Mouse (Mus musculus): ENCODE data around the gene Vps53.
"Not testable (repeated sequence)": the region's sequence is repeated elsewhere in the genome, so short reads cannot be mapped to it uniquely, and the experiment has no call there.

Gene Vps53

DNA sequence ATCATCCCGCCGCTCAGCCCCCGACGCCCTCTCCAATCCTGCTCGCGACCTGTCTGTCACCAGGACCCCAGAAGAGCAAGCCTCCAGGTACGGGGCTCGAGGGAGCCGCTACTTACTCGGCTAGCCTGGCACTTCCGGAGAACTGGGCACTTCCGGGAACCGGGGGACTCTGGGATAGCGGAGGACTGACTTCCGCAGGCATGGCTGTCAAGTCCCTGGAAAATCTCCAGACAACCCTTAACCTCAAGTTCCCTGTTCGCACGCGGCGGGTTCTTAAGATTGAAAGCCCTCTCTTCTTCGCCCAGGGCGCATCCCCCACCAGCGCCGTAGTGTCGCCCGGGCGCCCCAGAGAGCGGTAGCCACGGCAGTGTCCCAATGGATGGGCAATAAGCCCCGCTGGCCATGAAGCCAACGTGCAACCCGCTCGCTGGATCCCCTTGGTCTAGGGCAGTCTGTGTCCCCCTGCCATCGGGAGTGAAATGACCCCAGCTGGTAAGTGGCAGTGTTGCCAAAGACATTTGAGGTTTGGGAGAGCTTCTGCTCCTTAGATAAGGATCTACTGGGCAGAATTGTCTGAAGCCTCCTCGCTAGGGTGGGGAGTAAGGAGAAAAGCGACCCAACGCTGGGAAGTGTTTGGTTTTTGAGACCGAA, at the start of gene Vps53, which contains the start of gene Fam57a:
TSS of gene Vps53 (minus strand) at position 153 of the 651 bp plus-strand sequence.
TSS of gene Fam57a (plus strand) at position 177 of the 651 bp plus-strand sequence.
- CTCF ChIA-PET = no interaction called here

DNA sequence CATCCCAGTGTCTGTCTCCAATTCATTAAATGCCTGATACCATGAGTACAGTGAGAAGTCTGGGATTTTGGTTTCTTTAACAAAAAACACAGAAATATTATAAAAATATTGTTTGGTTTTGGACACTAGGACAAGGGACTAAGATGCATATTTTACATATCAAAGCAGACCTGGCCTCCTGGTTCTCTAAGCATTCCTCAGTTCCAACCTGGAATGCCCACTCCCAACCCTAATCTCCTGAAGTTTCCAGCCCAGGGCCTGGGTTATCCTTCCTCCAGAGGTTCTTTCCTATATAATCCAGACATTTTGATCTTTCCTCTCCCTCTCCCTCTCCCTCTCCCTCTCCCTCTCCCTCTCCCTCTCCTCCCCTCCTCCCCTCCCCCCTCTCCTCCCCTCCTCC, 45.6 kb upstream of the Vps53 start:
- CTCF ChIA-PET = no interaction called here

DNA sequence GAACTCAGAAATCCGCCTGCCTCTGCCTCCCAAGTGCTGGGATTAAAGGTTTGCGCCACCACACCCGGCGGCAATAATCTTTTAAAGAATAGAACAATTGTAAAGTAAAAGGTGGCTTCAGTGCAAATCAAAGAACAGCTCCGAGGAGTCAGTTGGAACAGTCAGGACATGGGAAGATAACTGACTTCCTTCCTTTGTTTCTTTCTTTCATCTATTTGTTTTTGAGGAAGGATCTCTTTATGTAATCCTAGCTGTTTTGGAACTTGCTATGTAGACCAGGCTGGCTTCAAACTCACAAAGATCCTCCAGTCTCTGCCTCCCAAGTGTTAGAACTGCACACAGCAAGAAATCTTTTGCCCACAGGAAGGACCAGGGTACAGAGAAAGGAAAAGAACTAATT, 45.2 kb upstream of the Vps53 start:
- CTCF ChIA-PET = no interaction called here

DNA sequence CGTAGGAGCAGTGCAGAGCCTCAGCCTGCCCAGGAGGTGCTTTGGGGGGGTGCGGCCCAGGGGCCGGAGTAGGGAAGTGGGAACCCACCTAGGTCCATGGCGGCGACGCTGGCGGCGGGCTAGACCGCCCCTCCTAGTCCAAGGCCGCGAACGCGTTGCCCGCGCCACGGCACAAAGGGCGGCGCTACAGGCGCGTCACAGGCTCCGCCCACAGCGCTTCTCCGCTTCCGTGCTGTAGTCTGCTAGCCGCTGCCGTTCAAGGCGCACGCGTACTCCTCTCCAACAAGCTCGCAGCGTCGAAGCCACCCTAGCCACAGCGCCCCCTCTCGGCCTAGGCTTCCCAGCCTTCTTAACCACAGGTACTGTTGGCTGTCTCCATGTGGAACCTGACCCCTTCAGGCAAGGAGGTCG, 37.9 kb upstream of the Vps53 start, which contains the start of the genes Dbil5 and Gemin4:
TSS of gene Dbil5 (plus strand) at position 219 of the 411 bp plus-strand sequence.
TSS of gene Gemin4 (minus strand) at position 275 of the 411 bp plus-strand sequence.
- CTCF ChIA-PET = interaction anchor here (0.6 kb wide), 1 partner anchor 913 kb away, joined by 4 read pairs; no protein-coding TSS in a partner anchor

DNA sequence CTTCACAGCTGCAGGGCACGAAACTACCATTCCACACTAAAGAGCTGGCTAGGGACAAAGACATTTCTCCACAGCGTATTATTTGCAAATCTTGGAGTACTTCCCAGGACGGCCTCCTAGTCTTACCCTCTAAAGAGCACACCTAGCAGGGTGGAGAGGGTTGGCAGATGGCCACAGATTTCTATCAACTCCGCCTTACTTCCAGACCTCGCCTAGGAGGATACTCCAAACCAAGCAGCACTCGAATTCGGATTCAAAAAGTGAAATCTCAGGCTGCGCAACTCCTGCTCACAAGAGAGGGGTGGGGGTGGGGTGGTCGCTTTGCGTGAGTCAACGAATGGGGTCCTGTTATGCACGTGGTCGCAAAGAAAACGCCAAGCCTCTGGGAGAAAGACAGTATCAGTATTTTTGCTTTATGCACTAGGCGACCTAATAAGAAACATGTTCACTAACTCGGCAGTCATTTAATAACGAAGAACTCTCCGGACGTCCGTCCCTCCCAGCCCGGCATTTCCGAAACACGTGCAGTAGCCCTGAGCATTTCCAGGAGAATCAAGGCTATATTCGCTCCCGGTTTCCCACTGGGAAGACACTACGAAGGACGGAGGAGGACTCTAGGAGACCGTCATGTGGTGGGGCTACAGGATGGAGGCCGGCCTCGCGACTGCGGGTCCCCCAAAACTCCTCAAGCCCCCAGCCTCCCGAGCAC, 37.4 kb upstream of the Vps53 start:
- CTCF ChIA-PET = interaction anchor here (0.7 kb wide), 1 partner anchor 20 kb away, joined by 3 read pairs; no protein-coding TSS in a partner anchor

DNA sequence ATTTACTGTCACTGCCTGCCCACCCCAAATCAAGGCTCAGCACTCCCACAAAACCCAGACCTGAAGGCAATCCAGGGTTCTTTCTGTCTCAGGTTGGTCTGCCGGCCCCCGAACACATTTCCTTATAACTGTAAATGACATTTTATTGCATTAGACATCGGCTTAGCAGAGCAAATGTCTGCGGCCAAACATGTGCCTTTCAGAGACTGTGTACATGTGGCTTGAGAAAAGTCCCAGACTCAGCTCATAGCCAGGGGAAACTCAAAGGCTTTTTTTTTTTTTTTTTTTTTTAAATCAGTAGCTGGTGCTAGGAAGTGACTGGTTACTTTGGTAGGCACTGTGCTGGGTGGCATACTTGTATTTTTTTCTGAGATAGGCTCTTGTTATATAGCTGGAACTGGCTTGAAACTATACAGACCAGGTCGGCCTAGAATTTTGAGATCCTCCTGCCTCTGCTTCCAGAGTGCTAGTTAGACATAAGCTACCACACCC, 36.6 kb upstream of the Vps53 start:
- CTCF ChIA-PET = interaction anchor here (0.7 kb wide), 1 partner anchor 19 kb away, joined by 3 read pairs; no protein-coding TSS in a partner anchor

DNA sequence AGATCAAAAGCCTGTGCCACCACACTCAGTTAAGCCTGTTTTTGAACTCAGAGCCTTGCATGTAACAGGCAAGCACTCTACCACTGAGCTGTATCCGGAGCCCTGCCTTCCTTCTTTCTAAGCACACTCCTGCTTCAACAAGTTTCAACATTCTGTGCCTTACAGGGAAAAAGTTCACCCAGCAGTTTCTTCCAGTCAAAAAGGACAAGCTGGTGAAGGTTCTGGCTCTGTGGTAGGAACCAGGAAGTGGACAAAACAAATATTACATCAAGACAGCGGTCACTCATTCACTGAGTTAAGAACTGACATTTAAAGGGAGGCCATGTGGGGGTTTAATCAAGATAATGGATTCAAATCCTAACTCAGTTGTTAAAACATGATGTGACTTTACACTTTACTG, 35.6 kb upstream of the Vps53 start:
- CTCF ChIA-PET = no interaction called here

DNA sequence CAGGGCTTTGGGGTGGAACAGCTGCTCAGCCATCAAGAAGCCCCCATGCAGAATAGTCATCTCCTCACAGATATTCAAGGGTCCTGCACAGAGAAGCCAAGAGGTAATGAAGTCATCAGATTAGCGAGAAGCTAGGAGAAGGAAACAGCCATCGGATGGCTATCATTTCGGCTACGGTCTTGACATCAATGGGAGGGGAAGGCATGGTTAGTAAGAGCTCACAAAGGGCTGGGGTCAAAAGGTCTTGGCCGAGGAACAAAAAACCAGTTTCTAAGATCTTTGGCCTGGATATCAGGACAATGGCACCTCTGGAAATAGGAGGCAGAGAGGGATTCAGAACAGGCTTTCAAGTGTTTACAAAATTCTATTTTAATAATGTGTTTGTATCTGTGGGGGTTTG, 34.4 kb upstream of the Vps53 start:
- CTCF ChIA-PET = interaction anchor here (0.6 kb wide), 1 partner anchor 27 kb away, joined by 8 read pairs; no protein-coding TSS in a partner anchor

DNA sequence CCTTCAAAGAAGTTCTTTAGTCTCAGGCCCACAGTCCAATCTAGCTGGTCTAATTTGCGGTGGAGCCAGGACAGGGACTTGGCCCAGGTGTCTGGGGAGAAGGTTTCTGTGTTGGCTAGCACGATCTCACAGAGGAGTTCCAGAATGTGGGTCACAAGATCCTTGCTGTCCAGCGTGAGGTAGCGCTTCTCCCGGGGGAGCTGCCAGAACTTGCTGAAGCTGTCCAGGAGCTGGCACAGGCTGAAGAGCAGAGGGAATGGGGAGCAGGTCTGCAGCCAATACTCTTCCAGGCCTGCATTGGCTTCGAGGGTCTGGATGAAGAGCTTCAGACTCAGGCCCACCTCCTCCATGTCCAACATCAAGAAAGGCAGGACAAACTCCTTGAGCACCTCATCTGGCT, 32.1 kb upstream of the Vps53 start:
- CTCF ChIA-PET = not testable (repeated sequence)

DNA sequence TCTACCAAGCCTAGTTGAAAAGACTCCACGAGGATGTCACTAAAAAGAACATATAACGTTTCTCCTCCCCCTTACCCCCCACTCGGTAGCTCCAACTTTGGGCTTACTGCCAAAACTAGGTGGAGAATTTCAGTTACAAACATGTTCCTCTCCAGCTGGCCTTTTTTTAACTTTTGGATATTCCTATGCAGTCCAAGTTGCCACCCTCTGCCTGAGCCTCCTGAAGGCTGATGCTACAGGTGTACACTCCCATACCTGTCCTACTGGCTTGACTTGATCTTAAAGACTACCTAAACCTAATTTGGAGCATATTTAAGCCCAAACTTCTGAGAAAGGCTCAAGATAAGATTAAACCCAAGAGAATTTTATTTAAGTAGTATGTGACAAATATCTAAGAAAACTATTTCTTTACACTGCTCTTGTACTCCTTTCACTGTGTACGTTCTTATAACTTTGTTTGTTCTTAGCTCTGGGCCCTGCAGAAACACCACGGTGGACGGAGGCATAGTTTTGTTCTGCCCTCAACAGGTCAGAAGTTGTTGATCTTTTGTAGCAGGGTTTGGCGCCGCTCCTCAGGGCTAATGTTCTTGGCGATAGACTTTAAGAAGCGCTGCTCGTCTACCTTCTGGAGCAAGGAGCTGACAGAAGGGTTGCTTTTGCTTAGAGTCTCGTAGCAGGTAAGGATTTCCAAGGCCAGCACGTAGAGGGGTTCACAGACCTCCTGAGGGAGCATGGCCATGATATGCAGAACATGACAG, 31.0 kb upstream of the Vps53 start:
- CTCF ChIA-PET = no interaction called here

DNA sequence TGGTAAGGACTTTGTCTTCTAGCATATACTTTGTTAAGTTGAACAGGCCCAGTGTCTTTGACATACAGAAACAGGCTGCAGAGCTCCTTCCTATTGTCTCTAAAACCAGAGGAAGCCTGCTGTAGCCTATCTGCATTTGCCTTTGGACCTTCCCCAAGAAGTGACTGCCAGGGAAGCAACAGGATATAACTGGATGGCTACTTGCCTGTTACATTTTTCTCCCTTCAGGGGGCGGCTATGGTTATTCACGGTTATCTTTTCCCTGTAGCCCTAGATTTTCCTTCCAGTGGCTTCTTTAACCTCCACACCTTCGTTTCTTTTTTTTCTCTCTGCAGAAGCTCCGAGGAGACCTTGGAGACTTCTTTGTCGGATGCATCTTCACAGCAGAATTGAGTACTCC, 27.3 kb upstream of the Vps53 start:
- CTCF ChIA-PET = no interaction called here

DNA sequence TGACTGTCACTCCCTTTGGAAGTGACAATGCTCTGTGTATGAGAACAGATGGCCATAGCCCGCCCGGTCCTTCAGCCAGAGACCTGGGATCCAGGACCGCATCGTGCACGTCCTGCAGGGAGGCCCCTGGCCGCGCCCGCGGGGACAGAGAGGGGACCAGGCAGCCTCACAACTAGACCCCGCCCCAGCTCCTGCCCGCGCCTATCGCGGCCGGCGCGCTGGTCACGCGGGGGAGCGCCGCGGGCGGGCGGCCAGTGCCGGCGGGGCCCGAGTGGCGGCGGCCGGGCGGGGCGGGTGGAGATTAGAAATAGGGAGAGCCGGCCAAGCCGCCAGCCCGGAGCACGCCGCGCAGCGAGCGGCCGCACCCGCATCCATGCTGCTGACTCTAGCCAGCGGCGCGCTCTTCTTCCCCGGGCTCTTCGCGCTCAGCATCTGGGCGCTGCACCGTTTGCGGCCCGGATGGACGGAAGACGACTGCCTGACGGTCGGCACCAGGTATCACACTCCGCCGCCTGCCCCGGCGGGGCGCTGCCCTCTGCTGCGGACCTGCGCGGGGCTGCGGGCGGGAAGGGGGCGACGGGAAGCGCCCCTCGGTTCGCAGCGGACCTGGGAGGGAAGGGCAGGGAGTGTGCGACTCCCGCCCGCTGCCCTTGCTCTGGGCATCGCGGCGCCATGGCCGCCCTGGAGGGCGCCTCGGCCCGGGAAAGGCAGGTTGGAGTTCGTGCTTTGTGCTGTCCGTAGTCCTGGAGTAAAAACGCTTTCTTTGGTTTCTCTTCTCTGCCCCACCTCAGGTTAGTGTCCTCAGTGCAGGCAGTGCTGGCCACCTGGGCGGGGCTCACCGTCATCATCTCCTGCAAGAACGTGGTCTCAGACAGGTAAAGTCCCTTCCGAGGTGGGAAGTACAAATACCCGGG, 22.6 kb upstream of the Vps53 start:
- CTCF ChIA-PET = no interaction called here

DNA sequence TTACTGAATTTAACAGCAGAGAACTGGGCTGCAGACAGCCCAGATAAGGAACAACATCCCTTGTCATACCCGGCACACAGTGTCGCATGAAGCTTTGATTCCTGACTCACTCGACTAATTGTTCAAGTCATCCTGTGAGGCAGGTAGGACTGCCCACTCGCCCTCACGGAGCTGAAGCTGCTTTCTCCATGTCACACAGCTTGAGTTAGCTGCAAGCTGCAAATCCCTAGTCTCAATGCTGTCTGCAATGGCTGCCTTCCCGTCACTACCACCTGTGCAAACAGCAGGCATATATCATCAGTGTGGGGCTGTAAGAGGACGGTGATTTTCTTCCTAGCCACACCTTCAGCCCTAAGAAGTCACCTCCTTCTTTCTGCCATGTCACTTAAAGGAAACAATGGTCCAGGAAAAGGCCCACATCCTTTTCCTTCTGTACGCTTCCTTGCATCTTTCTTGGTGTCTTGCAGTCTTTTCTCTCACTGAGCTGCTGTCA, 17.6 kb upstream of the Vps53 start:
- CTCF ChIA-PET = interaction anchor here (0.9 kb wide), 1 partner anchor 19 kb away, joined by 3 read pairs; no protein-coding TSS in a partner anchor

DNA sequence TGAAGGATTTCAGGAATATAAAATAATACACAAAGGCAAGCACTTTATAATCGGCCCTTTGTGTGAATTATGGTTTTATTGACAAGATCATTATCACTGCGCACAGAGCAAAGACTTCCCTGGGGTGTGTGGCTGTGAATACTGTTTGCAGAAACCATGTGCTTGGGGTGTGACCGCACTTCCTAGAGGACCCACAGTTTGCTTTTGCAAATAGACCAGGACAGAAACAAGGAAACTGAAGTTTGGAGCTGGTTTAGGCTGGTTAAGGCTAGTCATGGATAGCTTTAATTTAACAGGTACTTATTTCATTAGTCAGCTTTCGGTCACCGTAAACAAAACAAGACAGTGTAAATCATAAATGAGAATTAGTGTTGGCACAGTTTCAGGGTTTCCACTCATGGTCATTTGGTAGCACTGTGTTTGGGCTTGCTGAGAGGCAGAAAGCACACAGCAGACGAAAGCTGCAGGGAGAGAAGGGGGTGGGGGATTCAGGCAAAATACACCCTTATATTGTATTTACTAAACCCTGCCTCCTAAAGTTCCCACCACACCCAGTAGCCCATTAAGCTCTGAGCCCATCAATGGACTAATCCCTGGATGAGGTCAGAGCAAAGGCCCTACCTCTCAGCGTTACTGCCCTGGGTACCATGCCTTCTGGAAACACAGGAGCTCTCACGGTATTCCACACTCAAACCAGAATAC, 17.0 kb upstream of the Vps53 start:
- CTCF ChIA-PET = interaction anchor here (0.9 kb wide), 1 partner anchor 20 kb away, joined by 3 read pairs; no protein-coding TSS in a partner anchor

DNA sequence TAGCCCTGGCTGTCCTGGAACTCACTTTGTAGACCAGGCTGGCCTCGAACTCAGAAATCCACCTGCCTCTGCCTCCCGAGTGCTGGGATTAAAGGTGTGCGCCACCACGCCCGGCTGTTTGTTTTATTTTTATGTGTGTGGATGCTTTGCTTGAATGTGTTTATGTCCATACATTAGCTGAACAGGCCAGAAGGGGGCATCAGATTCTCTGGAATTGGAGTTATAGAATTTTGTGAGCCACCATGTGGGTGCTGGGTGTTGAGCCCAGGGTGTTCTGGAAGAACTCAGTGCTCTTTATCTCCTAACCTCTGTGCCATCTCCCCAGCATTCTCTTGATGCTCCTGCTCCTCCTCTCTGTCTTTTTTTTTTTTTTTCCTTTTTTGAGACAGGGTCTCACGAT, 7.5 kb upstream of the Vps53 start:
- CTCF ChIA-PET = interaction anchor here (0.7 kb wide), 2 partner anchors 27 to 34 kb away, joined by 5 to 8 read pairs; no protein-coding TSS in a partner anchor

DNA sequence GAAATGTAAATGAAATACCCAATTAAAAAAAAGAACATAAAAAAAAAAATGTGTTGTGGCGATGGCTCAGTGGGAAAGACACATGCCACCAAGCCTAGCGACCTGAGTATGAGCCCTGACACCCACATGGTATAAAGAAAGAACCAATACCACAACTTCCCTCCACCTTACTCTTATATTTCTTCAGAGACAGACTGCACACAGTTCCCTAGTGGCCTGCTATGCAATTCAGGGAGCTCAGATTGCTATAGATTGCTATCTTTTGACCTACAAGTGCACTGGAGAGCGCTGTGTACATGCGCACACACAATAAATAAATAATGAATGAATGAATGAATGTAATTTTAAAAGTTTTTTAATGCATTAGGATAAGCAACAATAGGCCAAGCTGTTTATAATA, 4.3 kb upstream of the Vps53 start:
- CTCF ChIA-PET = interaction anchor here (0.6 to 0.7 kb wide), 2 partner anchors 13 to 1219 kb away, joined by 3 to 13 read pairs; no protein-coding TSS in a partner anchor

DNA sequence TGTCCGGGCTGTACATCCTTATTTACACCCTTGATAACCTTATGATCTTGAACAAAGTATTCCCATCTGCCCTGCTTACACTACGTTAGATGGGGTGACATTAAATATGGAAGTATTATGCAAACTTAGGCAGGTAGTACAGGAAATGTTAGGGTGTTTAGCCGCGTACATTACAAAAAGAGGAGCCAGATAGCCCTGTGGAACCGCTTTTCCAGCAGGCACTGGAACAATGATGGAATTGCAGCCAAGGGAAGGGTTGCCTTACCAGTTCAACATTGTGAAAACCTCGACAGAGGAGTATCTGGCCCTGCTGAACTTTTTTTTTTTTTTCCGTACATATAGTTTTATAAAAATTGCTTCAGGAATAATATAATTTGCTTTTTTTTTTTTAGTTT, 696 bp upstream of the Vps53 start:
- CTCF ChIA-PET = no interaction called here

DNA sequence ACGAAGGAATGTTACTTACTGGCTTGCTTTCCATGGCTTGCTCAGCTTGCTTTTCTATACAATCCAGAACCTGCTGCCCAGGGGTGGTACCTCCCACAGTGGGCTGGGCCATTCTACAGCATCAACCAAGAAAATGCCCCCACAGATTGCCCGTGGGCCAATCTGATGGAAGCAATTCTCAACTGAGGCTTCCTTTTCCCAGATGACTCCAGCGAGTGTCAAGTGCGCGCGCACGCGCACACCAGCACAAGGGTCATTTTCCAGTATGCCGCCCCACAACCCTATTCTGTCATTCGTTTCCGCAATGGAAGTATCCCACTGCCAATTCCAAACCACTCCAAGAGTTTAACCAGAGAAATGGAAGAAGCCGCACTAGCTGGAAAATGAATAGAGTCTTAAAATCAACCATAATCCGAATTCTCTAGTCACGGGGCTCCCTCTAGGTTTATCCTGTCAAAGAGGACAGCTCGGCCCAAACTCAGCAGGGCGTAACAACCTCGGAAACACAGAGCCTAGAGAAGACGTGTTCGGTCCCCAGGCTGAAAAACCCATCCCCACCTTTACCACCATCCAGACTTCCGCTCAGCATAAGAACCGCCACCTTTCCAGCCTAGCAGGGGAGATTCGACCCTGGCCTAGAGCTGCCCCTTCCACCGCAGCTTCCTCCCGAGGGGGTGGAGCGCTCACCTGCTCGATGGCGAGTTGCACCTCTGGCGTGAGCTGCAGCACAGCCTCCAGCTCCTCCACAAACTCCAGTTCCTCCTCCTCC, 537 bp downstream of the Vps53 start:
- CTCF ChIA-PET = interaction anchor here (1.2 kb wide), 1 partner anchor 12 kb away, joined by 3 read pairs; no protein-coding TSS in a partner anchor

DNA sequence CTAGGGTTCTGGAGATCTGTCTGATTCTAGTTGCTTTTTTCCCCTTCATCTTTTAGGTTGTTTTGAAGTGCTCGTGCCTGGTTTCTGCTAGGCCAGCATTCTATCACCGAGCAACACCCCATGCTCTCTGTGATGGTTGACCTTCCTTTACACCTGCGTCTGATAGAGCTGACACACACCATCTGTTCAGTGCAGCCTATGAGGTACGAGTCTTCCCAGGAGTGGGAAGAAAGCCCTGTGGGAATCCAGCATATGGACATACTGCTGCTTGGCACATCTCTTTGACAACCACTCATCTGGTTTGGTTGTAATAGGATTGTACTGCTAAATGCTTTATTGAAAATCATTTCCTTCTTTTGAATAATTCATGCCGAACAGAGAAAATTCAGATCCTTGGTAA, 9.2 kb downstream of the Vps53 start:
- CTCF ChIA-PET = interaction anchor here (0.6 kb wide), 1 partner anchor 14 kb away, joined by 3 read pairs; no protein-coding TSS in a partner anchor
